ENCODE assay signal across 26 mouse cellular contexts in the genomic region with DNA sequence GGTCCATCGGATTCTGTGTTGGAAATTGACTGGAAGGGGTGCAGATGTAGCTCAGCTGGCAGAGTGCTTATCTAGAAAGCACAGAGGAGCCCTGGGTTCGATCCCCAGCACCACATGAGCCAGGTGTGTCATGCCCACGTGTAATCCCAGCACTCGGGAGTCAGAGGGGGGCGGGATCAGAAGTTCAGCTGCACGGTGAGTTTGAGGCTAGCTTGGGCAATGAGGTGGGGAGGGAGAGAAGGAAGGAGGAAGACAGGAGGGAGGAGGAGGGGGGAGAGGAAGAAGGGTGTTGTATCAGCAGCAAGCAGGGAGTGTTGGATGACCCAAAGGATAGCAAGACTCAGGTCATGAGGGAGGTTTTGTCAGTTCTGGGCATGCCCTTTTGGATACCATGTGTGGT. TPM values are rescaled to one million over a fixed set of nuclear protein-coding genes. Genes with fewer than 3 reads are reported as not detected.
DNase-seq lines count a peak whose midpoint lies in the region; ATAC-seq and TF ChIP-seq lines count a peak whose summit lies in the region.
"Had no signal": no experiment of that assay in that cellular context is flagged by ENCODE, and none has a peak within 500 bp of the region (broad histone marks: within the 10 kb centered on the region; RNA-seq: fewer than 3 reads in every experiment).

No protein-coding gene starts in this region.

- no peak for DNase-seq in left cerebral cortex, adult 2 months (ENCODE audit: extremely low spot score in 1 of 2, low spot score in 2 of 2)
- DNase-seq in left cerebral cortex, adult 9 months (ENCODE audit: low spot score in 2 of 2) = no peak
- peak; percentile 79 for DNase-seq in ES-CJ7 (ENCODE audit: low read depth, low spot score)
- DNase-seq in ZHBTc4 (ENCODE audit: low read depth, low spot score) = peak; percentile 58
- DNase-seq in right cerebral cortex, postnatal 4 days = no peak
- no peak for DNase-seq in spleen, postnatal 36 days (ENCODE audit: low spot score in 2 of 2)
- DNase-seq: adrenal gland, postnatal 10 days; adrenal gland, postnatal 36 days; cerebellum, adult 18-20 months; cerebellum, adult 9-10 months; cerebellum, postnatal 14 days; gastrocnemius, postnatal 25 days; heart, adult 18-20 months; heart, postnatal 10 days; heart, postnatal 36 days had no signal

- intact Hi-C loops in left cerebral cortex, adult 2 months (cut with DNase I) = no loop called here

- no peak for TF ChIP-seq CTCF in left cerebral cortex, adult 2 months (IDR thresholded peaks at IDR 0.05)

- peak overlapping the region; percentile 82 for H3K27ac ChIP-seq in left cerebral cortex, adult 2 months
- H3K27ac ChIP-seq: embryonic facial prominence, embryonic 12.5 days; embryonic facial prominence, embryonic 15.5 days; forebrain, embryonic 15.5 days; heart, embryonic 15.5 days; hindbrain, embryonic 10.5 days; hindbrain, embryonic 13.5 days had no signal

- H3K4me3 ChIP-seq in left cerebral cortex, adult 2 months = no peak overlapping the region
- H3K4me3 ChIP-seq: embryonic facial prominence, embryonic 12.5 days; embryonic facial prominence, embryonic 15.5 days; forebrain, embryonic 15.5 days; heart, embryonic 12.5 days; heart, embryonic 15.5 days; hindbrain, embryonic 10.5 days; hindbrain, embryonic 13.5 days had no signal

- no peak for ATAC-seq in megakaryocyte-erythroid progenitor cell, adult 5-6 weeks (replicated peaks; ENCODE audit: low FRiP score, low TSS enrichment, poor library complexity, severe bottlenecking)
- ATAC-seq: activated CD4-positive, CD25-positive, alpha-beta regulatory T cell, adult 4 months; forebrain, embryonic 15.5 days; hindbrain, embryonic 16.5 days; Patski had no signal

RNA-seq across cellular contexts. Expression of gene Rps27rt, which starts 51.7 kb away (rescaled TPM):
- 10 to 100 TPM; 14.7 to 28.5 TPM for total RNA-seq in left cerebral cortex, adult 2 months (2021)
- 295 and 358 TPM in 2 replicates for total RNA-seq in megakaryocyte-erythroid progenitor cell, adult 5-6 weeks (2014; fragmentation: Nextera tagmentation)
- 148 and 204 TPM in 2 replicates for total RNA-seq in megakaryocyte-erythroid progenitor cell, adult 5-6 weeks (2017)

RNA-seq across cellular contexts. Expression of gene Osbpl10, which starts 55.9 kb away (rescaled TPM):
- 10 to 100 TPM; 48.5 to 56.3 TPM for total RNA-seq in left cerebral cortex, adult 2 months (2021)
- 0.50 TPM in 1 of 2 replicates, not detected in the other for total RNA-seq in megakaryocyte-erythroid progenitor cell, adult 5-6 weeks (2014; fragmentation: Nextera tagmentation)
- 0.53 and 1.8 TPM in 2 replicates for total RNA-seq in megakaryocyte-erythroid progenitor cell, adult 5-6 weeks (2017)

Comparison
In these comparisons a context has a peak if more than half of its experiments do, and no peak if none do; other contexts are left out.
1. DNase-seq: peak in ES-CJ7 (single experiment) and ZHBTc4 (single experiment); none in left cerebral cortex, adult 2 months (0 of 2), left cerebral cortex, adult 9 months (0 of 2), right cerebral cortex, postnatal 4 days (single experiment) and spleen, postnatal 36 days (0 of 2).
2. RNA of gene Rps27rt, which starts 51.7 kb away (total RNA-seq): 148 to 358 TPM in megakaryocyte-erythroid progenitor cell, adult 5-6 weeks; 14.7 to 28.5 TPM in left cerebral cortex, adult 2 months; every median in the first group is over 4 times any median in the second.
3. RNA of gene Osbpl10, which starts 55.9 kb away (total RNA-seq): 48.5 to 56.3 TPM in left cerebral cortex, adult 2 months; 0.50 to 1.8 TPM in megakaryocyte-erythroid progenitor cell, adult 5-6 weeks; every median in the first group is over 10 times any median in the second.